Mouse (Mus musculus): ENCODE measurements around the gene Tcte2.
"Not testable (repeated sequence)": the region's sequence is repeated elsewhere in the genome, so short reads cannot be mapped to it uniquely, and the experiment has no call there.

Tcte2 gene

DNA sequence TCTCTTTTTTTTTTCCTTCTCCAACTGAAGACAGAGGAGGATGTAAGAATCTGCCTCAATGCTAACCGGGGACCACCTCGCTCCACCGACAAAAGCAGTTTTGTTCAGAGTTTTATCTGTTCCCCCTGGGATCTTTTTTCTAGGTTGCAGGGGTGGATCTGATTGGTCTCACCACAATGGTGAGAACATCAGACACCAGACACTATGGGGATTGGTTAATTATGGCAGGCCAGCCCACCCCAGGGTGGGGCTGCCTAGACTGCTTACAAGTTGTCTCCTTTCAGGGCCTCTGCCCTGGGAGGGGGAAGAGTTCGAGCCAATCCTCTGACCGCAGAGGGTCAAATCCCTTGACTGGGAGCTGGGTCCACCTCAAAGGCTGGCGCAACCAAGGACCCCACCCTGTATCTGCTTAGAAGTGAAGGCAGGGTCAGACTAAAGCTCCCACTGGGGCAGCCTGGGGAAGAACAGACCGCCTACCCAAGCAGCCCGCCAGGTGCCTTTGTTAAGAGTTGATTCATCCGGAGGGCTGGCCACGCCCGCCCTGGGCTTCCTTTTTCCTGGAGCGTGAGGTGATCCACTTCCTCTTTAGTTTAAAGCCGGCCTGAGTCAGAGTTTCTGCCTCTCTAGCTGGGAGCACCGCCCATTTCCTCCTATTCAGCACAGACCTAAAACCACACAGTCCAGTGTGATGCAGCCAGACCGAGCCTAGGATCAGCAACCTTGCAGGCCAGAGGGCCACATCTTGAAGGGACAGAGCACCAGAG is 78.0 kb downstream of the Tcte2 start:
- peak; percentile 75 for DNase-seq (ENCODE audit: extremely low spot score)

DNA sequence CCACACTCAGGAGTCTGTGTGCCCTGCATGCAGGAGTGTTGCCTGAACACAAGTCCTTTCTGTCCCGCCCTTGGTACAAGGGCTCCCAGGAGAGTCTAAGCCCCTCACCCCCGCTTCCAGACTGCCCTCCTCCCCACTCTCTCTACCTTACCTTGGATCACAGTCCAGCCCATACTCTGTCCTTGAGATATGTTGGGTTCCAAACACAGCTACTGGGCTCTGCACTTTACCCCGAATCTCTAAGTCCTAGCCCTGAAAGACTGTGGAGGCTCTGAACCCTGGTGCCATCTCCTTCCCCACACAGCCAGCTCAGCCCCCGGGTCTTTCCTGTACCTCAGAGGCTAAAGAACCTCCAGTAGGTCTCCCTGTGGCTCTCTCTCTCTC is 78.6 kb downstream of the Tcte2 start:
- no peak for DNase-seq (ENCODE audit: extremely low spot score)

DNA sequence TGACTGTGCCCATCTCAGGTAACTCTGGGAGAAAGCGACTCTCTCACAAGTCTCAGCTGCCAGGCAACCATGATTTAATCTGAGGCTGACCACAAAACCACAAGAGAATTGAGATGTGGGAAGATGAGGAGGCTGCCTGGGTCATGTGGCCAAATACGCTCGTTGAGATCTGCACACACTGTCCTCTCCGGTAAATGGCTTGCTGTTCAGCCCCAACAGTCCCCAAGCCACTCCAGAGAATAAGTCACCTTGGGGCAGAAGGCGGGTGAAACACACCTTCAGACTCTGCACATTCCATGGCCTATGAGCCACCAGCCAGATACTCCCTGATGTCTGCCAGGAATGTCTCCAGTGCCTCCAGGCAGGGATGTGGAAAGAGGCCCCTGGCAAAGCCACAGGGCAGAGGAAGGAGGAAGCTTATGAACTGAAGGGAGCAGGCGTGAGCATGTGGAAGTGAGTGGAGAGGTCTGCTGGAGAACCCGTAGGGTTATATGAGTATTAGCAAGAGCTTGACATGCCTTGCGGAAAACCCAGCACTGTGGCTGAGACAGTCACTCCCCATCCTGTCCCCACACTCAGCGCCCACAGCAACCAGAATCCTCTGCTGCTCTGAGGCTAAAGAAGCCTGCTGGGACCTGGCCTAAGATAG is 79.1 kb downstream of the Tcte2 start:
- no peak for DNase-seq (ENCODE audit: extremely low spot score)

DNA sequence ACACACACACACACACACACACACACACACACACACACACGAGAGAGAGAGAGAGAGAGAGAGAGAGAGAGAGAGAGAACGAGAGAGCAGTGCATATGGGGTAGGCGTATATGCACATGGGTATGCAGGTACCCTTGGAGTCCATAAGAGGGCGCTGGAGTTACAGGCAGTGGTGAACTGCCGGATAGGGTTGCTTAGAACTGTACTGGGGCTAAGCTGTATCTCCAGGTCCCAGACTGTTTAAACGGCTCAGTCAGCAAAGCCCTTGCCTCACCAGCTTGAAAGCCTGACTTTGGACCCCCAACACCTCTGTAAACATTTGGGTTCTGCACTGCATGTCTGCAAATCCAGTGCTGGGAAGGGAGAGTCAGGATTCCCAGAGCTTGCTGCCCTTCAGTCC is 79.9 kb downstream of the Tcte2 start:
- no peak for DNase-seq (ENCODE audit: extremely low spot score)

DNA sequence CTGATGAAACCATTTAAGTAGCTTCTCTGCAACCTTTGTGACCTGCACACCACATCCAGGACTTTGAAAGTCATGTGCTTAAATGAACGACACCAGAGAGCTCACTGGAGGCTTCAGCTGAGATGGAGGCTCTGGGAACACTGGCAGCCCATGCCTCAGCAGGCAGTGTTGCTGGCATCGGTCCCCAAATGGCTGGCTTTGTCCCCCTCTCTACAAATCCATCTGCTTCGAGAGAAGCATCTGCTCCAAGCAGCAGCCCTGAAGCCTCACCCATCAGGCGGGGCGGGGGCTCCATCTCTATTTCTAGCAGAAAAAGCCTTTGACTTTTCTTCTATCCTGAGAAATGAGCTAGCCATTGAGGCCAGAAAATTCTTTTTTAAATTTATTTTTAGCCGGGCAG is 80.5 kb downstream of the Tcte2 start:
- no peak for DNase-seq (ENCODE audit: extremely low spot score)

DNA sequence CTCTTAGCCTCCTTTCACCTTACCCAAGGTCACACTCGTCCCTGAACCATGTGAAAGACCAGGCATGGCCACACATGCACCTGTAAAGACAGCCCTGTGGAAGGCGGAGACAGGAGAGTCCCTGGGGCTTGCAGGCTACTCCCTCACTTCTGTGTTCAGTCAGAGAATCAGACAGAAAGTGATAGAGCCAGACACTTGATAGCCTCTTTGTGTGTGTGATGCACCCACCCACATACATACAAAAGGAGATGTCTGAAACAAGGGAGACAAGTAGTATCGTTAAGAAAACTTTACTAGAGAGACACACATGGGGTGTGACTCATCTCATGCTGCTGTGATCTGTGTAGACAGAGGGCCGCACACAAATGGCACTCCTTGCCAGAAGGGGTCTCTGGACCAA is 81.3 kb downstream of the Tcte2 start:
- no peak for DNase-seq (ENCODE audit: extremely low spot score)

DNA sequence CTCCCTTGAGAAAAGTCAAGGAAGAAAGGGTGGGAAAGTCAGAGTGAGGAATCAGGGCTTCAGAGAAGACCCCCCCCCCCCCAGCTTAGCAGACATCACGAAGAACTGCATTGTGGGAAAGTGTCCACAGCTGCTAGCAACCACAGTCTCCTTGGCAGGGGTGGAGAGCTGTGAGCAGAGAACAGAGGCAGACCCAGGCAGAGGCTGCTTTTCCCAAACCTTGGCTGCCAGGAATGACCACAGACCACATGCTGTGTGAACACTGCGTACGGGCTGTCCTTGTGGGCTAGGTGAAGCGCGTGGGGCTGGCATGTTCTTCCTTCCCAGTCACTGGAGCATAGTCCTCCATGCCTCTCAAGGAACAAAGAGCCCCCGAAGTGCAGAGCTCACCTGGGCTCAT is 81.9 kb downstream of the Tcte2 start:
- DNase-seq (ENCODE audit: extremely low spot score) = no peak

DNA sequence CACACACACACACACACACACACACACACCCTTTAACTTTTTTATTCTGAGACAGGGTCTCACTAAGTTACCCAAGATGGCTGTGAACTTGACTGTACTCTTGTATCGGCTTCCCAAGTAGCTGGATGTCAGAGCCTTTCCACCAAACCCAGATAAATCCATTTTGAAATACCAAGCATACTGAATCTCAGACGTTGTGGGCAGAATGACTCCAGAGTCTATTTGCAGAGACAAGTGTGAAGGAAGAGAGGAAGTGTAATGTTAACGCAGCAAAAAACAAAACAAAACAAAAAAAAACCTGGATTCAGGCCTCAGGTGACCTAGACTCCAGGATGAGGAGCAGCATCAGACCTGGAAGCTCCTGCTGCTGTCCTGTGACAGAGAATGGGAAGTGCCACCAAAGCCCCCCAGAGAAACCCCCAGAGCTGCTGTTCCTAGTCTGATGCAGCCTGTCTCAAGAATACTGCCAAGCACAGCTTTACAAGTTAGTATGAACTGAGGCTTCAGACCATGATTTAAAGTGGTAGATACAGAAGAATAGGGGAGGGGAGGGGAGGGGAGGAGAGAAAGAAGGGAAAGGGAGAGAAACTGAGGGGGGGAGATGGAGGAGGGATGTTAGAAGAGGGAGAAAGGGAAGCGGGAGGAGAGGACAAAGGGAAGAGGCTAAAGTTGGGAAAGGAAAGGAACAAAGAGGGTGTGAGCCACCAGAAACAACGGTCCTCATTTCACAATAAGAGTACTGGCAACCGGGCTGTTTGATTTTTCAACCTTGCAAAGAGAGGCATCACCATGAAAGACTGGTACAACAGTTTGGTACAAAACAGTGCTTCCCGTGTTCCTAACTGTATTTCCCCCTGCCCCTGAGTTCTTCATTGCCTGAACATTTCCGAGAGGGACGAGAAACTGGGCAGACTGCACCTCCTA is 84.1 kb downstream of the Tcte2 start:
- DNase-seq (ENCODE audit: extremely low spot score) = no peak

DNA sequence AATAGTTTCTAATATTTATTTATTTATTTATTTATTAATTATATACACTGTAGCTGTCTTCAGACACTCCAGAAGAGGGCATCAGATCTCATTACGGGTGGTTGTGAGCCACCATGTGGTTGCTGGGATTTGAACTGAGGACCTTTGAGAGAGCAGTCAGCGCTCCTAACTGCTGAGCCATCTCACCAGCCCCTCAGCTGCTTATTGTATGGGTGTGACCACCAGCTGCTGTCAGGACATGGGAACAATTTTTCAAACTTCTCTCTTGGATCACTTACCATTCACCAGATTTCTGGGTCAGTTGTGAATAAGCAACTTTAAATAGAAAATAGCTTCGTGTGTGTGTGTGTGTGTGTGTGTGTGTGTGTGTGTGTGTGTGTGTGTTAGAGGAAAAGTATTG is 85.5 kb downstream of the Tcte2 start:
- DNase-seq (ENCODE audit: extremely low spot score) = not testable (repeated sequence)

DNA sequence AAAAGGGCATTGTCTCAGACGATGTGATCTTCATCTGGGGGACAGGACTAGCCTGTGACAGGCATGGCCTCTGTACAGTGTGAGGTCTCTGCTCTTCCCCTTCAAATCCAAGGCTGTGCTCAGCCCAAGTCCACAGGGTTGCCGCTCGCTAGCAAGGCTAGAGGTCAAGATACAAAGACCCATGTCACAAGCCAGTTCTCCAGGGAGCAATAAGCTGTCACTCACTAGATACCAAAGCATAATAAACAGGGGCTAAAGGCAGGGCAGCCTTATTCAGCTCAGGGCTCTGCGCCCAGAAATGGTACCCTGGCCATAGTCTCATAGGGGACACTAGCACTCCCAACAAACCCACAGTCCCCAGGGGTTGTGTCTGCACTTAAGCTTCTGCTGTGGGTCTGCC is 86.0 kb downstream of the Tcte2 start:
- no peak for DNase-seq (ENCODE audit: extremely low spot score)

DNA sequence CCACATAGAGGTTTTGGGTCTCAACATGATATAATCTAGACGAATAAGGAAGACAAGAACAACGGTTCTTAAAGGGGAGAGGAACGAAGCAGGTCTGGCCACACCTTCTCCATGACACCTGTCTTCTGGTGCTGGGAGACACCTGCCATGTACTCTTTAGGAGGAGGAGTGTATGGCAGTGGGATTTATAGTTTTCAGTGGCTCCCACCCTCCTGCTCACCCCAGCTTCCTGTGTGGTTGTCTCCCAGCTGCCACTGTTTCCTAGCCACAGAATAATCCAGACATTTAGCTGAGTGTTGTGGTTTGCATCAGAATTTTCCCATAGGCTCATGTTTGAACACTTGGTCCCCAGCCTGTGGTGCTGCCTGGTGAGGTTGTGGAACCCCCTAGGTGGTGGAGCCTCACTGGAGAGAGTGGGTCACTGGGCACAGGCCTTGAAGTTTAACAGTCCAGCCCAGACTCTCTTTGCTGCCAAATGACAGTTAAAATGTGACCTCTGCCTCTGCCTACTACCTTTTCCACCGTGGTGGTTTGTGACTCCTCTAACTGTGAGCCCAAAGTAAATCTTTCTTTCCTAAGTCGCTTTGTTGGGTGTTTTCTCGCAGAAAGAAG is 86.8 kb downstream of the Tcte2 start:
- no peak for DNase-seq (ENCODE audit: extremely low spot score)

DNA sequence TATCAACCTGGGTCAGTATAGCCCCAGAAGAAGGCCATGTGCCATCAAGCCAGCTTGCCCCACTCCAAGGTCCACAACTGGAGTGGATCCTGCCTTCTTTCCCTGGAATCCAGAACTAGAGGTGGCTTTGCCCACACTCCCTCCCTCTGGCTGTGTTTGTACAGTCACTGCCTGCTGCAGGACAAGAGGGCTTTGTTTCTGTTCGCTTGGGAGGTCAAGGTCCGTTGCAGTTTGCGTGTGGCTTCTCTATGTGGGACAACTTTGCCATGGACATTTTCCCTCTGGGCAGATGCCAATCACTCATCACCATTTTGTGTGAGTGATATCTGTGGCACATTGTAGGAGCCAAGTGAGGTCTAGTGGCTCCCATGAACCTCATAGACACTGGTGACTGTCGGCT is 89.9 kb downstream of the Tcte2 start:
- DNase-seq (ENCODE audit: extremely low spot score) = no peak

DNA sequence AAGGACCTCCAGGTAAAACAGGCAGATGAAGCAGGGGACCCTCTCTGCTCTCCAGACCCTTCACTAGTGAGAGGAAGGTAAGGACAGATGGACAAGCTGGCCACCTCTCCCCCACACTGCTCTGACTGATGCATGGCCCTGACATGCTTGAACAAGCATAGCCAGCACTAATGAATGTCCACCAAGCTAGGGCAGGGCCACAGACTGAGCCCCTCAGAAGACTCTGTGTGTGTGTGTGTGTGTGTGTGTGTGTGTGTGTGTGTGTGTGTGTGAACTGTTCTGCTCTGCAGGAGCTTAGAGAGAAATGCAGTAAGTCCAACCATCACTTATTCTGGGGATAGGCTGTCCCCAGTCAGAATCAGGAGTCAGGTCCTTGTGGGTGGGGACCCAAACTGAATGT is 91.4 kb downstream of the Tcte2 start:
- DNase-seq (ENCODE audit: extremely low spot score) = no peak

DNA sequence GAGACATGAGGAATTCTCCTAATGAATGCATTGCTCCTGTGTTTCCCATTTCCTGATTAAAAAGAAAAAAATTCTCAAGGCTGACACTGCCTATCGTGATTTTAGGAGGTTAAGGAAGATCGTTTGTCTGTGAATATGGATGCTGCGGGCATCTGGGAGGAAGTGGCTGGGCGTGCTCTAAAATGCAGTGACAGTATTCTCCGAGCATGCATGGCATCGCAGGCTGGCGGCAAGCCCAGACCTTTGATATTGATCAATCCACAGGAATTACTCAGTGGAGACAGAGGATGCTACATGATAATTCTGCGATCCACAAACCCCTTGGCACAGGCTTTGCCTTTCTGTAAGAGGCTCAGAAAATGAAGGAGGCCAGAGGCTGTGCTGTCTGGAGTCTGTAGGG is 92.4 kb downstream of the Tcte2 start:
- DNase-seq (ENCODE audit: extremely low spot score) = no peak

DNA sequence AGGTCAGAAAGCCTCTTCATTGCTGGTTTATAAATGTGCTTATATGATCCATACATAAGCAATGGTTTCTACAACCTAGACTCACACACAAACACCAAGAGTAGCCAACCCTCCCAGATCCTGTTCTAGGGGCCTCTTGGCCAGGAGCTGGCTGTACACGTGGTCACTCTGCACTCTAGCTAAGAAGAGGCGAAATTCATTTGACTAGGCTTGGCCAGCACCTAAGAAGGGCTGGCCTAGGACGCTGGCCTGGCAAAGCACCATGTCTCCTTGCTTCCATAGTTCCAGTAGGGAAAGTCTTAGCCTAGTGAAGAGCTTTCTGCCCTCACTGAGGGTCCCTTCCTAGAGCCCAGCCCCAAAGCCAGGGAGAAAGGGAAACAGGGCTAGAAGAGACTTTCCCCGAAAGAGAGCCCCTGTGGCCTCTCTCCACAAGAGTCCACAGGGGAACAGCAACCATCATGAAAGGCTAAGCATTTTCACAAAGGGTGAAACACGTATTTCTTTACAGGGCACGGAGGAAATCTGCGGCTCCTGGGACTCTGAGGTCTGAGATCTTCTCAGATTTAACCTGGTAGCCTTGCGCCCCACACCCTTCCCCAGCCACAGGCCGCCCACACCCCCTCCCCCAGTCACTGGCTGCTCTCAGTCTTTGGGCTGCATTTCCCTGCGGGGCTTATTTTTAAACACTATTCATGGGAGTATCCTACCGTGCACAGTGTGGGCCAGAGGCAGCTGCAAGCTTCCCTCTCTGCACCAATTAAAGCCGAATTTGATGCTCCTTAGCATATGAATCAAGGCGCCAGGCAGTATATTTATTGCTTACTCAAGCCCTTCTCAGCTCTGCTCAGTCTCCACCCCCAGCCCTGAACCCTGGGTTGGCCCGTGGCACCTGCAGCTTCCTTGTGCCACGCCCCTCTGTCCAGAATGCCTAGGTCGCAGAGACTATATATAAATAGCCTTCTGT is 93.3 kb downstream of the Tcte2 start:
- DNase-seq (ENCODE audit: extremely low spot score) = no peak

DNA sequence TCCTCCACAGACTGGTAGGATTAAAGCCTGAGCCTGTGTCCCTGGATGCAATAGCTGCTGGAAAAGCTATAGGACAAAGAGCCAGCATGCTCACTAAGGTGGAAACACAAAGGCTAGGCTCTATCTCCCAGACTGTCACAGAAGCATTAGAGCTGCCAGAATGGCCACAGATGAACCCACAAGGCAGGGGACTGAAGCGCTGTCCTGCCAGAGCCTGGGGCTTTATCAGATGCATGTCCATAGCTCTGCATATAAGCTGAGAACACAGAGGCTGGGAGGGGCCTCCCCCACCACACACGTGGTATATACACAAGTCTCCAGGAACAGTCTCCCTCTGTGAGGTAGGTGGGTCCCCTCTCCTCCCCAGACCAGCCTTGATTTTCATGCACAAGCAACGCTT is 94.6 kb downstream of the Tcte2 start:
- no peak for DNase-seq (ENCODE audit: extremely low spot score)

DNA sequence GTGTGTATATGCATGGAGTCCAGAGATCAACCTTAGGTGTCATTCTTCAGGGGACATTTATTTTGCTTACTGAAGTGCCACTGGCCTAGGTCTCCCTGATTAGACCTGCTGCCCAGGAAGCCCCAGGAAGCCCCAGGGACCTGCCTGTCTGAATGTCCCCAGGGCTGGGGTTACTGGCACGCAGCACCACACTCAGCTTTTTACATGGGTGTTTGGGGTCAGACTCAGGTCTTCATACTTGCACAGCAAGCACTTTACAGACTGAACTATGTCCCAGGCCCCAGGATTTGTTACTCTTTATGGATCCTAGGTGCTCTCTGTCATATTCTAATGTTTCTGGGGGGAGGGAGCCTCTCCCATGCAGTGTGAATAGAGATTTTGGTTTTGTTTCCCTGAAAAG is 95.9 kb downstream of the Tcte2 start:
- DNase-seq (ENCODE audit: extremely low spot score) = no peak

DNA sequence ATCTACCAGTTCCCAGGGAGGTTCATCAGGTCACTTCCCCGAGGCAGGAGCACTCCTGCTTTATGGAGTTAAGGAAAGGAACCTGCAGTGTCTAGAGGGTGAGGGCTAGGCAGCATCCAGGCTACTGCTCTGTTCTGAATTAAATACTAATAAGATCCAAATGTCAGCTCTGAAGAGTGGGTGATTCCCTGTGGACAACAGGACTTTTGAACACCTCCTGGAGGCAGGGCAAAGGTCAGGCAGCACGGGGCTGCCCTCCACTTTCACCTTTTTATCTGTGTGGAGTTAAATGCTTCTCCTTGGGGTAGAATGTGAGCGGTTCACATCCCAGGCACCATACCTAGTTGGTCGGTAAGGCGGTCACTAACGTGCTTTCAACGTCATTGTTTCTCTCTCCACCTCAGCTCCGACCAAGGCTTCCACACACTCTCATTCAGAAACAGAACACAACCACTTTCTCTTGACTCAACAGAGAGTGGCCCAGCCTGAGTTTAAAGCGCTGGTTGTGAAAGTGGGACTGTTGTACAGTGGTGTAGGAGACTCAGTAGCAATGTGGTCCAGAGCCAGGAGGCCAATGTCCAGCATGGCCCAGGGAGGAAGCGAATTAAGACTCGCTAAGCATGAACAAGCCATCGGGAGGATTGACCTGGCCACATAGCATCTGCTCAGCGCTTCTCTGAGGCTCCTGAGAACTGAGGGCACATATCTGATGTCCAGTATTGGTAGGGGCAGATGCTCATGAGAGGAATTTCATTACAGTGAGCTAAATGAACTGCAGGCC is 98.0 kb downstream of the Tcte2 start:
- DNase-seq (ENCODE audit: extremely low spot score) = no peak
